Mouse (Mus musculus): ENCODE data around the gene Chid1. TPM values are rescaled to one million over a fixed set of nuclear protein-coding genes. Genes with fewer than 3 reads are reported as not detected.
A peak's percentile ranks its signal among the peaks of the same experiment; 100 is the strongest.

Gene Chid1
- total RNA-seq, 2 experiments from 2014 or later = 72.6 to 76.2 TPM

DNA sequence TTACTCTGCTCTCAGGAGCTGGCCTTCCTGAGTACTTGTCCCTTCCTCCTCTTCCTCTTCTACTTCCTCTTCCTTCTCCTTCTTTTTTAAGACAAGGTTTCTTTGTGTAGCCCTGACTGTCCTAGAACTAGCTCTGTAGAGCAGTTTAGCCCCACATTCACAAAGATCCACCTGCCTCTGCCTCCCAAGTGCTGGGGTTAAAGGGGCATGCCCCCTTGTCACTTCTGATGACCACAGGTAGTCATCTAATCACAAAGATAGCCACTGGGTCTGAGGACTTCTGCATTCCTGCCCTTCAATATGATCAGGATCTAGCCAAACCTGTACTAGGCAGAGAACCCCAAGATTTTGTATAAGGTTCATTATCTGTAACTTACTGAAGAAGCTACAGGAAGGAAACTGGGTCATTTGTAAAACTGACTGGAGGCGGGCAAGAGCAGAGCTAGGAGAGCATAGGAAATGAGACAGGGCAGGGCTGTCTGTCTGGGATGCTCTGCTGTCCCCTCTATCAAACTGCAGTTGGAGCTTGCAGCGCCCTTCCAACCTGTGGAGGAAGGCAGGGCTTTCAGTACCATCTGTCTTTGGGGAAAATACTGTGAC lies 20.2 kb upstream of the Chid1 start:
- DNase-seq (ENCODE audit: low spot score in 2 of 2) = no peak

DNA sequence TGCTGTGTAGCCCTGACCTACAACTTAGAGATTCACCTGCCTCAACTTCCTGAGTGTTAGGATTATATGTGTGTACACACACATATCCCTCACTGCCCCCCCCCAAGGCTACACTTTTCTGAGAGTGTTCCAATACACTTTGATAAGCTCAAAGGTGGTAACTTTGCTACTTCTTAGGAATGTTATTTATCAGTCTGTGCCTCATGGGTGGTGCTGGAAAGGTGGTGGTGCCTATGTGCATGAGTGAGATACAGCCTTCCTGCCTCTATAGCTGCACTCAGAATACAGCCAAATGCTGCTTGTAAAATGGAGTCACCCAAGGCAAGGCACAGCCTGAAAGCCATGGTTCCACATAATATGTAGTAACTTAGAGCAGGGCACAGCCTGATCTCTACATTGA lies 19.3 kb upstream of the Chid1 start:
- no peak for DNase-seq (ENCODE audit: low spot score in 2 of 2)

- DNase-seq (ENCODE audit: low spot score in 2 of 2) = no peak
Measured at GRCm38 (mm10) chr7:141558329-141558776, 18.7 kb upstream of the Chid1 start.

- DNase-seq (ENCODE audit: low spot score in 2 of 2) = no peak
Measured at GRCm38 (mm10) chr7:141550464-141550863, 10.8 kb upstream of the Chid1 start.

- no peak for DNase-seq (ENCODE audit: low spot score in 2 of 2)
Measured at GRCm38 (mm10) chr7:141549432-141550061, 9.9 kb upstream of the Chid1 start.

- DNase-seq (ENCODE audit: low spot score in 2 of 2) = peak in 1 of 2 experiments; percentile 73
Measured at GRCm38 (mm10) chr7:141544654-141545053, 5.0 kb upstream of the Chid1 start.

GRCm38 (mm10) chr7:141542588-141542987 lies 2.9 kb upstream of the Chid1 start:
- DNase-seq (ENCODE audit: low spot score in 2 of 2) = no peak

- DNase-seq (ENCODE audit: low spot score in 2 of 2) = no peak
Measured at GRCm38 (mm10) chr7:141541681-141542080, 2.0 kb upstream of the Chid1 start.

DNA sequence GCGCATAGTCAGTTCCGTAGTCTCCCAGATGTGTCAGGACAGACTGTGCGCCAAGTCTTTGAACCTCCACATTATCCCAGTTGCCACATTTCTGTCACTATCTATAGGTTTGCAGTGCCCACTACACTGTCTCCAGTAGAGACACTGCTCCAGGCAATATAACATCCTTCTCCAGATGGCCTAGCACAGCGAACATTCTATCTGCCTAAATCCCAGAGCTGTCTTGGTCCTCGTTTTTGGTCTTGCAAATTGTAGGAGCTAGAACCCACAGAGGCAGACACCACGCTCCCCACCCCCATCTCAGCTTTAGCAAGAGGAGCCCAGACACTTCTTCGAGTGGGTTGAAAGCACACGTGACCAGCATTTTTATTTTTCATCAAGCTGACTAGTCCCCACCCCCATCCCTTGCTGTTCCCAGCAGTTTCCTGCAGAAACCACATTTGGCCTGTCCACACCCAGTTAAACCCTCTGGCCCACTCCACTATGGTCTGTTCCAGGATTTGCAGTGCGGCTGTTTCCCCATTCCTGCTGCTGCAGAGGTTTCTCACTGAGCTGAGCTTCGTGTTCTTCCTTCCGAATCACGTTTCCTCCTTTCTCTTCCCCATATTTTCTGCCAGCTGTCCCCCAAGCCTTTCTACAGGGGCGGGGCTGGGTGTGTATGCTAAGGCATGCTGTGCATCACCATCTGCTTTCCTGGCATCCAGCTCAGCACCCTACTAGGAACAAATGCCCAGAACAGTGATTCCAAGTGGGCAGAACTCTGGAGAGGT lies 840 bp upstream of the Chid1 start:
- DNase-seq (ENCODE audit: low spot score in 2 of 2) = peak; percentile 78 to 84

DNA sequence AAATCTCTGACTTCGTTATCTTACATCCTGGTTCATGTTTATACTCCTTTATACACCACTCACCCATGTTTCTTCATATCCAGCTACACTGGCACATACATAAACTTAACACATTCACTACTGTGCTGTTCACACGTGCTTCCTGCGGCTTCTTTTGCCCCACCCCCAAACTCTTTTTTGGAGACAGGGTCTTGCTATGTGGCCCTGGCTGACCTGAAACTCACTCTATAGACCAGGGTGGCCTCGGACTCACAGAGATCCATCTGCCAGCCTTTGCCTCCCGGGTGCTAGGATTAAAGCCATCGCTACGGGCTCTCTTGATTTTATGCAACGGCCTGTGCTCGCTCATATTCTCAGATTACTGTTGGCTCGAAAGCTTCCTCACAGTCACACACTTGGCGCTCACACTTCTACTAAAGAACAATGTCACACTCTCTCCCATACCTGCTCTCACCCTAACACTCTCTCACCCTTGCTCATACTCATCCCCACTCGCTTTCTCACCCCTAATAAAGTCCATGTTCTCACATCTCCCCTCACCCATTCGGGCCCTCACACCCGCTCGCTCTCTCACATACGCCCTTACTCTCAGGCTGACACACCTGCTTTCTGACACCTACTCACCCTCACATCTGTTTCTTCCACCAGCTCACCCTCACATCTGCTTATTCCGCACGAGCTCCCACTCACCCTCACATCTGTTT lies 653 bp downstream of the Chid1 start:
- DNase-seq (ENCODE audit: low spot score in 2 of 2) = peak in 1 of 2 experiments; percentile 18

DNA sequence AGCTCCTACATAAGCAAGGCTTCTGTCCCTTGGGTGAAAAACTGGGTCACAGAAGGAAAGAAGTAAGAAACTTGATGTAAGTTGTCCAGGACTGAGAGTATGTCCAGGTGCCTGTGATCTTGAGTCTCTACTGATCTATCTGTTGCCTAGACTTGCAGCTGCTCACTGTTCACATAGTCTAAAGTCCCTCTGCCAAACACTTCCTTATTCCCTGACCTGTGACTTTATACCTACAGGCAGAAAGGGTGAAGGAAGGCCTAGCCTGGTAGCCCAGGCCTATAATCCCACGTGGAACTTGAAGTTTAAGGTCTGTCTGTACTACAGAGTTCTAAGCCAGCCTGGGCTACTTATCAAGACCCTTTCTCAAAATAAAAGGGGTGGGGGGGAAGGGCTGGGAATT lies 4.1 kb downstream of the Chid1 start:
- DNase-seq (ENCODE audit: low spot score in 2 of 2) = no peak

- DNase-seq (ENCODE audit: low spot score in 2 of 2) = no peak
Measured at GRCm38 (mm10) chr7:141525580-141525925, 14.1 kb downstream of the Chid1 start.

- DNase-seq (ENCODE audit: low spot score in 2 of 2) = peak; percentile 70 to 82
Measured at GRCm38 (mm10) chr7:141524760-141525579, 14.7 kb downstream of the Chid1 start.

- no peak for DNase-seq (ENCODE audit: low spot score in 2 of 2)
Measured at GRCm38 (mm10) chr7:141524271-141524670, 15.4 kb downstream of the Chid1 start.

DNA sequence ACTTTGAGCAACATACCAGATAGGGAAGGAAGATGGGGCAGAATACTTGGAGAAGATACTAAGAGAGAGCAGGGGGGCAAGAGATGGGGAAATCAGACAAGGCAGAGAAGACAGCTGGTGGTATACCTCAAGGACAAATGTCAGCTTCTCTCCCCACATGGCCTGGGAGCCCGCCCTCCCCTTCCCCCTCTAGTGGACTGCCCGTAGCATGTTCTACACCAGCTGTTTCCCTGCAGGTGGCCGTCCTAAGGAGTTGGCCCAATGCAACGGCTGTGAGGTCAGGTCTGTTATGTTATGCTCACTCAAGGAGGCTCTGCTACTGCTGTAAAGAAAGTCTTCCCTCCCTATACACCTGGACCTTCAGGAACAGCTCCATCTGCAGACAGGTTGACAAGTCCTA lies 16.6 kb downstream of the Chid1 start:
- no peak for DNase-seq (ENCODE audit: low spot score in 2 of 2)

- no peak for DNase-seq (ENCODE audit: low spot score in 2 of 2)
Measured at GRCm38 (mm10) chr7:141519795-141520194, 19.9 kb downstream of the Chid1 start.

DNA sequence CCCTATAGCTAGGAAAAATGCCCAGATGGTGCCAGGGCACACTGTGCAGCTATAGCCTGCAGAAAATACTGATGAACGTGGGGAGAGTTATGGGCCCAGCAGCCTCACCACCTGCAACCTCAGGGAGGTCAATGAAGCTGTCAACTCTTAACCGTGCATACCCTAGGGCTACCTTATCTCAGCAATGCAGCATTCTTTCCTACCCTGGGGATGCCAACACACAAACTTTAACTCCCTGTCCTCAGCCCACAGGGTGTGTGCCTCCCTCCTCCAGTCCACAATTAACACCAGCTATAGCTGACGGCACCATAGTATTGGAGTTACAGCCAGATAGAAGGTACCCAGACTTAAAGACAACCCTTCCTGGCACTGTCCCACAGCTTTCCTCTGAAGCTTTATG lies 20.7 kb downstream of the Chid1 start:
- DNase-seq (ENCODE audit: low spot score in 2 of 2) = no peak

- no peak for DNase-seq (ENCODE audit: low spot score in 2 of 2)
Measured at GRCm38 (mm10) chr7:141518296-141518695, 21.4 kb downstream of the Chid1 start.

- DNase-seq (ENCODE audit: low spot score in 2 of 2) = no peak
Measured at GRCm38 (mm10) chr7:141517638-141518037, 22.0 kb downstream of the Chid1 start.

- no peak for DNase-seq (ENCODE audit: low spot score in 2 of 2)
Measured at GRCm38 (mm10) chr7:141510681-141511191, 28.9 kb downstream of the Chid1 start.

DNA sequence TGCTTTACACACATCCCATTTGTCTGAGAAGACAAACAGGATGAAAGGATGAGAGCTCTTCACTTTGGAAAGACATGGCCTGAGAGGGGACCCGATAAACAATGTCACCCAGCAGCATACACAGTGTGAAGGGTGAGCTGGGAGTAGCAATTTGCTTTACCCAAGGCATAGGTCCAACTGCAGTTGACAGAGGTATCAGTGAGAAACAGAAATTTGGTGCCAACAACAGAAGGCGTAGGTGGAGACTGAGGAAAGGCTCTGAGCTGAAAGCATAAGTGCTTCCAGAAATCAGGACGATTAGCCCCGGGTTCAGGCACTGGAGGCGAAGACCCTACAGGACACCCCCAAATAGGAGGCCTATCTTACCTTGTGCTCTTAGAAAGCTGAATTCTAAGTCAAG lies 29.5 kb downstream of the Chid1 start:
- peak in 1 of 2 experiments; percentile 58 for DNase-seq (ENCODE audit: low spot score in 2 of 2)

Measured in layer of hippocampus, adult 18-20 months (tissue).